Mouse (Mus musculus): Measurements from ENCODE around the gene Ankrd17. TPM values are rescaled to one million over a fixed set of nuclear protein-coding genes. Genes with fewer than 3 reads are reported as not detected.

Gene Ankrd17
- polyA plus RNA-seq (2015; fragmentation: Nextera tagmentation; extraction: Ambion mirVana): 18.7 and 19.8 TPM in 2 replicates

DNA sequence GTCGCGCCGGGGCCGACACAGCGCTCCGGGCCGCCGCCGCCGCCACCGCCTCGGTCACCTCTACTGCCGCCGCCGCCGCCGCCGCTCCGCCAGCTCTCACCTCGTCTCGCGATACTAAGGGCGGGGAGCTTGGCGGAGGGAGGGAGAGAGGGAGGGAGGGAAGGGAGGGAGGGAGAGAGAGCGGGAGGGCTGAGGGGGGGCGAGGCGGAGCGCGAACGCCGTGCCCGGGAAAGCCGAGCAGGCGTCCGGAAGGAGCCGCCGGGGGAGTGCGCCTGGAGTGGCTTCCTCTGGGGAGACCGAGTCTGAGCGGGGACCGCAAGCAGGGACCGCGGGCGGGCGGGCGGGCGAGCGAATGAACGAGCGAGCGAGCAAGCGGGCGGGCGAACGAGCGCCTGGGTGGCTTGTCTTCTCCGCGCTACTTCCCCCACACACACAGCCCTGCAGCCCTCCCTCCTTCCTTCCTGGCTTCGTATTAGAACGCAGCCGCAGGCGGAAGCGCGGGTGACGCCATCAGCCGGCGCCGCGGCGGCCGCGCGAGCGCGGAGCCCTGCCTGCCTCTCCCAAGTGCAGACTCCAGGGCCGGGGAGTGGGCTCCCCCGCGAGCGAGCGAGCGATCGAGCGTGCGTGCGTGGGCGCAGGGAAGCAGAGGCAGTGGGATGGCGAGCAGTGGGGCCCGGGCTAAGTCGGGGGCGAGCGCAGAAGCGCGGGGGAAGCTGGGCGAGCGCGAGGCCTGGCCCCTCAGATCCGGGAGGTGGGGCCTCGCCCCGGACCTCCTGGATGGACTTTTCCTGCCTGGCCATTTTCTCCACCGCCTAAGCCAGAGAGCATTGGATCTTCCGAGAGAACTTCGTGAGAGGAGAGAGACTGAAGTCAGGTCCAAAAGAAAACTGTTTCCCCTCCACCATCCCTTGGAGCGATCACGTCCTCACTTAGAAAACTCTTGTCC is at the start of gene Ankrd17:
Gene Ankrd17, minus strand, starts transcription at position 457 of the 946 bp plus-strand sequence.
- no peaks in the 10 kb centered on the region; the same call in 1 of the 2 replicates for H3K9me3 ChIP-seq (ENCODE audit: control insufficient read depth, low read length)
- peak within 1 kb of the TSS; percentile 72 for H3K4me2 ChIP-seq (ENCODE audit: low read depth, low read length)
- WGBS: under 1% methylated on average over 47 of the region's 104 CpGs
- peak within 1 kb of the TSS; percentile 99 for H3K9ac ChIP-seq (ENCODE audit: low read length)
- ATAC-seq (ENCODE audit: low read depth): peak; percentile 95
- peak within 1 kb of the TSS; percentile 100 for H3K27ac ChIP-seq (ENCODE audit: low read length)
- peaks cover 16% of the 10 kb centered on the region for H3K4me1 ChIP-seq (replicated peaks; ENCODE audit: control insufficient read depth, insufficient read depth, low read length)
- no peaks in the 10 kb centered on the region for H3K27me3 ChIP-seq (ENCODE audit: control insufficient read depth, insufficient read depth, low read depth, low read length)
- H3K4me3 ChIP-seq (ENCODE audit: low read length): peak within 1 kb of the TSS; percentile 91
- no peaks in the 10 kb centered on the region; the same call in 1 of the 2 replicates for H3K36me3 ChIP-seq (ENCODE audit: control insufficient read depth, insufficient read depth, low read length)

DNA sequence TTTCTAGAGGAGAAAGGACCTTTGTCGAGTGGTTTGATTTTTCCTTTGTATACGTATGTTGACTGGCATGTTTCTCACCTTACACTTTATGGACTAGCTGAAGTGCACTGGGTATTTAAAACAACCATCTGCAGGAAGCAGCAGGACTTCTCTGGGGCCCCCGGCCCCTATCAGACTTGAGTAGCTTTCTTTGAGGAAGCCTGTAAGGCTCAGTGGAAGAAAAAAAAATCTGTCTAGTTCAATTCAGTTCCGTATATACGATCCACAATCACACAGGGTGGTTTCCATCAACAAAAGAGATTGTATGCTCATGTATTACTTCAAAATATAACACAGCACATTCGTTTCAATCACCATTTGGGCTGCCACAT is 48.5 kb upstream of the Ankrd17 start:
- Histone ChIP-seq H3K36me3 (ENCODE audit: control insufficient read depth, insufficient read depth, low read length) (no peaks in the 10 kb centered on the region), H3K9me3 (ENCODE audit: control insufficient read depth, low read length) (no peaks in the 10 kb centered on the region), H3K27me3 (ENCODE audit: control insufficient read depth, insufficient read depth, low read depth, low read length) (no peaks in the 10 kb centered on the region), H3K4me1 (replicated peaks; ENCODE audit: control insufficient read depth, insufficient read depth, low read length) (0 out of 2 replicates have a peak, but pooled peaks cover 4% of the 10 kb centered on the region), H3K9ac (ENCODE audit: low read length) (no peak overlapping the region), H3K27ac (ENCODE audit: low read length) (no peak overlapping the region), H3K4me2 (ENCODE audit: low read depth, low read length) (no peak overlapping the region), H3K4me3 (ENCODE audit: low read length) (no peak overlapping the region)
- WGBS: 24% methylated on average over 6 of the region's 6 CpGs
- no peak for ATAC-seq (ENCODE audit: low read depth)

GRCm38 (mm10) chr5:90414142-90414924 is 48.0 kb upstream of the Ankrd17 start:
- Histone ChIP-seq H3K9me3 (ENCODE audit: control insufficient read depth, low read length) (no peaks in the 10 kb centered on the region), H3K4me1 (replicated peaks; ENCODE audit: control insufficient read depth, insufficient read depth, low read length) (0 out of 2 replicates have a peak, but pooled peaks cover 4% of the 10 kb centered on the region), H3K4me3 (ENCODE audit: low read length) (no peak overlapping the region), H3K36me3 (ENCODE audit: control insufficient read depth, insufficient read depth, low read length) (no peaks in the 10 kb centered on the region), H3K4me2 (ENCODE audit: low read depth, low read length) (no peak overlapping the region), H3K27ac (ENCODE audit: low read length) (no peak overlapping the region), H3K9ac (ENCODE audit: low read length) (no peak overlapping the region), H3K27me3 (ENCODE audit: control insufficient read depth, insufficient read depth, low read depth, low read length) (no peaks in the 10 kb centered on the region)
- WGBS: 64% methylated on average over 8 of the region's 8 CpGs
- no peak for ATAC-seq (ENCODE audit: low read depth)

GRCm38 (mm10) chr5:90405210-90405609 is 38.8 kb upstream of the Ankrd17 start:
- ATAC-seq (ENCODE audit: low read depth): peak; percentile 81
- WGBS: 55% methylated on average over 4 of the region's 4 CpGs

DNA sequence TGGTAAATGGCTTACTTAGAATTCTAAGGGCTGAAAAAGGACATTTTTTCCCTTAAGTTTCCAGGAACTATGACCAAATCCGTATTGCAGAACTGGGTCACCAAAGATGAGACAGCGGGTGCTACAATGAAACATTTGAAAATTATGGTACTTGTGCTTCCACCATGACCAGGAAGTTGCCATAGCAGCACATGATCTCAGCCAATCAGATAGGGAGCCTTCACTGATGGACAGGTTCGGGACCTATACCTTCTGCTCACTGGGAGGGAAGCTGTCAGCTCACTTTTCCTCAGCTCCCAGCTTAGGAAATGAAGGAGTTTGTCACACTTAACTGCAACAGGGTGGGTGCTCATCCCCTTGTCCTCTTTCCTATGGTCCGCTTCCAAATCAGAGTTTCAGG is 30.4 kb upstream of the Ankrd17 start:
- no peaks in the 10 kb centered on the region for H3K27me3 ChIP-seq (ENCODE audit: control insufficient read depth, insufficient read depth, low read depth, low read length)
- no peaks in the 10 kb centered on the region for H3K36me3 ChIP-seq (ENCODE audit: control insufficient read depth, insufficient read depth, low read length)
- no peak for ATAC-seq (ENCODE audit: low read depth)
- no peak overlapping the region for H3K27ac ChIP-seq (ENCODE audit: low read length)
- H3K4me3 ChIP-seq (ENCODE audit: low read length): no peak overlapping the region
- H3K4me2 ChIP-seq (ENCODE audit: low read depth, low read length): no peak overlapping the region
- H3K9me3 ChIP-seq (ENCODE audit: control insufficient read depth, low read length): no peaks in the 10 kb centered on the region
- H3K4me1 ChIP-seq (replicated peaks; ENCODE audit: control insufficient read depth, insufficient read depth, low read length): no peaks in the 10 kb centered on the region
- 82% methylated on average over 4 of the region's 4 CpGs for WGBS
- H3K9ac ChIP-seq (ENCODE audit: low read length): no peak overlapping the region

More at GRCm38 (mm10) chr5:90405210-90405609, 38.8 kb upstream of the Ankrd17 start:
- Histone ChIP-seq H3K9me3 (ENCODE audit: control insufficient read depth, low read length) (no peaks in the 10 kb centered on the region), H3K4me3 (ENCODE audit: low read length) (no peak overlapping the region), H3K27ac (ENCODE audit: low read length) (no peak overlapping the region), H3K4me2 (ENCODE audit: low read depth, low read length) (no peak overlapping the region), H3K36me3 (ENCODE audit: control insufficient read depth, insufficient read depth, low read length) (no peaks in the 10 kb centered on the region), H3K27me3 (ENCODE audit: control insufficient read depth, insufficient read depth, low read depth, low read length) (no peaks in the 10 kb centered on the region), H3K4me1 (replicated peaks; ENCODE audit: control insufficient read depth, insufficient read depth, low read length) (no peaks in the 10 kb centered on the region; the same call in 1 of the 2 replicates), H3K9ac (ENCODE audit: low read length) (no peak overlapping the region)

- no peaks in the 10 kb centered on the region for H3K4me1 ChIP-seq (replicated peaks; ENCODE audit: control insufficient read depth, insufficient read depth, low read length)
- no peaks in the 10 kb centered on the region for H3K27me3 ChIP-seq (ENCODE audit: control insufficient read depth, insufficient read depth, low read depth, low read length)
- H3K9me3 ChIP-seq (ENCODE audit: control insufficient read depth, low read length): no peaks in the 10 kb centered on the region
- H3K4me3 ChIP-seq (ENCODE audit: low read length): no peak overlapping the region
- H3K36me3 ChIP-seq (ENCODE audit: control insufficient read depth, insufficient read depth, low read length): no peaks in the 10 kb centered on the region
- H3K4me2 ChIP-seq (ENCODE audit: low read depth, low read length): no peak overlapping the region
- no peak overlapping the region for H3K27ac ChIP-seq (ENCODE audit: low read length)
- no peak for ATAC-seq (ENCODE audit: low read depth)
- WGBS: 59% methylated on average over 4 of the region's 4 CpGs
- H3K9ac ChIP-seq (ENCODE audit: low read length): no peak overlapping the region
Measured at GRCm38 (mm10) chr5:90394322-90394721, 27.9 kb upstream of the Ankrd17 start.

GRCm38 (mm10) chr5:90393764-90394163 is 27.4 kb upstream of the Ankrd17 start:
- no peak overlapping the region for H3K4me2 ChIP-seq (ENCODE audit: low read depth, low read length)
- no peaks in the 10 kb centered on the region for H3K4me1 ChIP-seq (replicated peaks; ENCODE audit: control insufficient read depth, insufficient read depth, low read length)
- no peak overlapping the region for H3K9ac ChIP-seq (ENCODE audit: low read length)
- no peaks in the 10 kb centered on the region for H3K36me3 ChIP-seq (ENCODE audit: control insufficient read depth, insufficient read depth, low read length)
- no peak overlapping the region for H3K4me3 ChIP-seq (ENCODE audit: low read length)
- no peak for ATAC-seq (ENCODE audit: low read depth)
- H3K9me3 ChIP-seq (ENCODE audit: control insufficient read depth, low read length): no peaks in the 10 kb centered on the region
- H3K27ac ChIP-seq (ENCODE audit: low read length): no peak overlapping the region
- H3K27me3 ChIP-seq (ENCODE audit: control insufficient read depth, insufficient read depth, low read depth, low read length): no peaks in the 10 kb centered on the region
- 55% methylated on average over 5 of the region's 5 CpGs for WGBS

DNA sequence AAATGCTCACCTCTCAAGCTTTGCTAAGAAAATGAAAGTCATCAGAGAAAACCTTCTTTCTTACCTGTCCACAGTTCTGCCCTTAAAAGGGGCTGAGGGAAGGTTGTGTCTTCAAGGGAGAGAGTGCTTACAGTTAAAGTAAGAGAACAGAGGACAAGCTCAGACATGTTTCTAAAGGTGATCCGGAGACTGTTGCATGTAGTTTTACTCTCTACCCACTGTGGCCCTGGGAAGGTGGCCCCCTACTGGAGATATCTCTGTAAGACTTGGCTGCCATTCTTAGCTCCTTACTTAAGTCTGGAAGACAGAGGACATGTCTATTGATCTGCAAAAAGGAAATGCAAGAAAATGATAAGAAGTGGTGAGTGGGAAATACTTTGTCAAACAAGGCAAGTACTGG is 16.7 kb upstream of the Ankrd17 start:
- ATAC-seq (ENCODE audit: low read depth): no peak
- Histone ChIP-seq H3K4me1 (replicated peaks; ENCODE audit: control insufficient read depth, insufficient read depth, low read length) (no peaks in the 10 kb centered on the region), H3K36me3 (ENCODE audit: control insufficient read depth, insufficient read depth, low read length) (no peaks in the 10 kb centered on the region), H3K9ac (ENCODE audit: low read length) (no peak overlapping the region), H3K4me2 (ENCODE audit: low read depth, low read length) (no peak overlapping the region), H3K27me3 (ENCODE audit: control insufficient read depth, insufficient read depth, low read depth, low read length) (no peaks in the 10 kb centered on the region), H3K9me3 (ENCODE audit: control insufficient read depth, low read length) (no peaks in the 10 kb centered on the region), H3K4me3 (ENCODE audit: low read length) (no peak overlapping the region), H3K27ac (ENCODE audit: low read length) (no peak overlapping the region)
- 56% methylated on average over 1 of the region's 1 CpGs for WGBS

DNA sequence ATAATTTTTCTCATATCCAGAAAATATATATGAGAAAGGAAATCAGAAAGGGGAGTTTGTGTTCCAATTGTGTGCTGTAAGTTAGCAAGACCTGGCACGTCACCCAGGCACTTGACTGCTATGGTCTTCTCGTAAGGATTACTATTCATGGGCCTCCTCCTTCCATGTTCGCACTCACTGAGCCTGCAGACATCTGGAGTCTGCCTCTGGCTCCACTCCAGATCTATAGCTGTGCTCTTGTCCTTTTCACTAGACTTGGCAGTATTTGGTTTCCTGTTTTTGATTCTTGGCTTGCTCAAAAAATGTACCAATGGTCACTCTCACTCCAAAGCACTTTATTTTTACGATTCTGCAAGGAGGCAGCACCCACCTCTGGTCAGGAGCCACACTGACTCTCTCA is 15.1 kb upstream of the Ankrd17 start:
- peak; percentile 67; the same call in 1 of the 2 replicates for ATAC-seq (ENCODE audit: low read depth)

More for the DNA sequence above, 15.1 kb upstream of the Ankrd17 start:
- Histone ChIP-seq H3K36me3 (ENCODE audit: control insufficient read depth, insufficient read depth, low read length) (no peaks in the 10 kb centered on the region), H3K9me3 (ENCODE audit: control insufficient read depth, low read length) (no peaks in the 10 kb centered on the region), H3K4me3 (ENCODE audit: low read length) (no peak overlapping the region), H3K9ac (ENCODE audit: low read length) (no peak overlapping the region), H3K4me2 (ENCODE audit: low read depth, low read length) (no peak overlapping the region), H3K27ac (ENCODE audit: low read length) (no peak overlapping the region), H3K4me1 (replicated peaks; ENCODE audit: control insufficient read depth, insufficient read depth, low read length) (no peaks in the 10 kb centered on the region), H3K27me3 (ENCODE audit: control insufficient read depth, insufficient read depth, low read depth, low read length) (no peaks in the 10 kb centered on the region)
- WGBS: 36% methylated on average over 4 of the region's 4 CpGs

Measured in lung, embryonic 16.5 days (tissue).